ENCODE assay signal across 18 mouse cellular contexts in the genomic region with DNA sequence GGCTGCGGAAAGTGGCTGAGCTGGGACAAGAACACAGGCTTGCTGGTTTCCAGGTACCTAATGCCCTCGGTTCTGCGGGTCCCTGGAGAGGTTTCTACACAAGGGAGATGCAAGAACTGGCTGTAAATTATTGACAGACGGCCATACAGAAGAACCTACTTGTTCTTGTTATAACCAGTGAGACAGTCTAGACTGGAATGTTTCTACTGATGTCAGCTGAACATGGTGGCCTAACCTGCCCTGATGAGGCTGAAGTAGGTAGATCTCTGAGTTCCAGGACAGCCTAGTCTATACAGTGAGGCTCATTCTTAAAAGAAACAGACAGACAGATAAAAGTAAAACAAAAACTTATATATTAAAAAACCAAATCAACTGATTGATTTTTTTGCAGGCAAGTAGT. TPM values are rescaled to one million over a fixed set of nuclear protein-coding genes. Genes with fewer than 3 reads are reported as not detected.
DNase-seq lines count a peak whose midpoint lies in the region; ATAC-seq and TF ChIP-seq lines count a peak whose summit lies in the region.
"Had no signal": no experiment of that assay in that cellular context is flagged by ENCODE, and none has a peak within 500 bp of the region (broad histone marks: within the 10 kb centered on the region; RNA-seq: fewer than 3 reads in every experiment).

No protein-coding gene starts in this region.

- H3K4me1 ChIP-seq in kidney, adult 2 months (ENCODE audit: control insufficient read depth, insufficient read depth, low read length), result peaks cover 7% of the 10 kb centered on the region; the same call in 1 of the 2 replicates
- H3K4me1 ChIP-seq in kidney, postnatal 0 days (replicated peaks; ENCODE audit: insufficient read depth, low read length), result no peaks in the 10 kb centered on the region; the same call in 1 of the 2 replicates
- H3K4me1 ChIP-seq: embryonic facial prominence, embryonic 13.5 days had no signal

- no peaks in the 10 kb centered on the region for H3K9me3 ChIP-seq in kidney, postnatal 0 days (replicated peaks; ENCODE audit: low read length)
- H3K9me3 ChIP-seq: embryonic facial prominence, embryonic 13.5 days; forebrain, embryonic 12.5 days; heart, embryonic 10.5 days had no signal

- peak; percentile 30 for DNase-seq in kidney, adult 2 months
- no peak for DNase-seq in kidney, adult 18-20 months
- DNase-seq in left cerebral cortex, adult 2 months (ENCODE audit: extremely low spot score in 1 of 2, low spot score in 2 of 2), result no peak
- no peak for DNase-seq in left cerebral cortex, adult 9 months (ENCODE audit: low spot score in 2 of 2)
- no peak for DNase-seq in kidney, postnatal 0 days (ENCODE audit: low spot score)
- no peak for DNase-seq in ovary, postnatal 36 days (ENCODE audit: low spot score)
- DNase-seq: adrenal gland, postnatal 25 days; cerebellum, adult 18-20 months; cerebellum, adult 9-11 months; cerebellum, postnatal 36 days; gastrocnemius, postnatal 10 days; heart, adult 18-20 months; heart, postnatal 10 days; heart, postnatal 4 days had no signal

- no peaks in the 10 kb centered on the region for H3K36me3 ChIP-seq in kidney, adult 2 months (ENCODE audit: control insufficient read depth, insufficient read depth, low read length)
- H3K36me3 ChIP-seq in kidney, postnatal 0 days (ENCODE audit: insufficient read depth, low read length), result no peaks in the 10 kb centered on the region
- H3K36me3 ChIP-seq: embryonic facial prominence, embryonic 13.5 days; forebrain, embryonic 12.5 days; heart, embryonic 10.5 days had no signal

- no peak overlapping the region for H3K4me3 ChIP-seq in kidney, adult 2 months (ENCODE audit: insufficient read depth, low read depth, low read length)
- no peak overlapping the region for H3K4me3 ChIP-seq in left cerebral cortex, adult 2 months
- no peak overlapping the region for H3K4me3 ChIP-seq in kidney, postnatal 0 days (replicated peaks; ENCODE audit: low read depth, low read length)
- H3K4me3 ChIP-seq: embryonic facial prominence, embryonic 13.5 days; forebrain, embryonic 12.5 days; heart, embryonic 10.5 days had no signal

- no peak overlapping the region for H3K4me2 ChIP-seq in kidney, postnatal 0 days (ENCODE audit: low read length)
- H3K4me2 ChIP-seq: embryonic facial prominence, embryonic 13.5 days; forebrain, embryonic 12.5 days had no signal

- no peak for TF ChIP-seq CTCF in kidney, adult 2 months (conservative IDR thresholded peaks at IDR 0.05; ENCODE audit: insufficient read depth, insufficient read length, low read depth, low read length)
- TF ChIP-seq CTCF in left cerebral cortex, adult 2 months (IDR thresholded peaks at IDR 0.05), result no peak
- no peak for TF ChIP-seq CTCF in kidney, postnatal 0 days (IDR thresholded peaks at IDR 0.05; ENCODE audit: low read depth)

- no peak for TF ChIP-seq POLR2A in kidney, adult 2 months (IDR thresholded peaks at IDR 0.05; ENCODE audit: low read depth, low read length)

- 0 out of 2 replicates have a peak, but pooled peaks have one; percentile 26 for ATAC-seq in kidney, postnatal 0 days (replicated peaks; ENCODE audit: low FRiP score, low read depth)
- ATAC-seq: forebrain, embryonic 16.5 days had no signal

- no peak overlapping the region for H3K27ac ChIP-seq in kidney, adult 2 months (ENCODE audit: insufficient read depth, low read depth, low read length)
- H3K27ac ChIP-seq in left cerebral cortex, adult 2 months, result peak overlapping the region; percentile 91
- H3K27ac ChIP-seq in kidney, postnatal 0 days, result no peak overlapping the region
- H3K27ac ChIP-seq: embryonic facial prominence, embryonic 13.5 days; forebrain, embryonic 12.5 days; heart, embryonic 10.5 days had no signal

- intact Hi-C loops in left cerebral cortex, adult 2 months (cut with DNase I), result no loop called here

- H3K27me3 ChIP-seq in kidney, adult 2 months (replicated peaks; ENCODE audit: control insufficient read depth, insufficient read depth, low read length), result no peaks in the 10 kb centered on the region
- H3K27me3 ChIP-seq in kidney, postnatal 0 days (ENCODE audit: insufficient read depth, low read length), result no peaks in the 10 kb centered on the region
- H3K27me3 ChIP-seq: embryonic facial prominence, embryonic 13.5 days had no signal

- 54% methylated on average over 4 of the region's 4 CpGs for WGBS in kidney, adult 2 months
- 65% methylated on average over 4 of the region's 4 CpGs for WGBS in kidney, postnatal 0 days

- H3K9ac ChIP-seq in kidney, postnatal 0 days (ENCODE audit: low read depth, low read length), result no peak overlapping the region
- H3K9ac ChIP-seq: embryonic facial prominence, embryonic 13.5 days; forebrain, embryonic 12.5 days had no signal

RNA-seq across cellular contexts. Expression of gene Ywhah, which starts 14.5 kb away (rescaled TPM):
- 71.8 and 90.6 TPM in 2 replicates for polyA plus RNA-seq in kidney, adult 2 months (2012; rRNA removed)
- 1,000 to 10,000 TPM; 1,061 to 1,220 TPM for total RNA-seq in left cerebral cortex, adult 2 months (2021)
- polyA plus RNA-seq in kidney, postnatal 0 days (2015; fragmentation: Nextera tagmentation; extraction: Ambion mirVana), result 236 and 272 TPM in 2 replicates
